Mouse (Mus musculus): ENCODE measurements around the gene Errfi1. TPM values are rescaled to one million over a fixed set of nuclear protein-coding genes. Genes with fewer than 3 reads are reported as not detected.

Gene Errfi1
- polyA plus RNA-seq, 1 experiment = 14.7 TPM

GRCm38 (mm10) chr4:150914290-150914733, 60.6 kb downstream of the Errfi1 start, which contains the start of the genes Park7 and Tnfrsf9:
Gene Park7 (minus strand): TSS chr4:150914437.
Gene Tnfrsf9 (plus strand): TSS chr4:150914562.
- TF ChIP-seq POLR2A (IDR thresholded peaks at IDR 0.05; ENCODE audit: borderline replicate concordance, control insufficient read depth, low read depth, low read length) (peak; percentile 86; the same call in 1 of the 2 replicates), CTCF (IDR thresholded peaks at IDR 0.05; ENCODE audit: control insufficient read depth, insufficient read depth, low read length) (peak; percentile 70)
- H3K4me3 ChIP-seq (replicated peaks; ENCODE audit: control insufficient read depth, low read depth, low read length) = peak within 1 kb of the TSS; percentile 83
- H3K27ac ChIP-seq (ENCODE audit: control insufficient read depth, insufficient read depth, low read depth, low read length, poor library complexity) = peak within 1 kb of the TSS; percentile 95
- H3K4me1 ChIP-seq (ENCODE audit: control insufficient read depth, insufficient read depth, low read length) = peaks cover 11% of the 10 kb centered on the region; the same call in 1 of the 2 replicates
- under 1% methylated on average over 48 of the region's 48 CpGs for WGBS

- Histone ChIP-seq H3K27ac (ENCODE audit: control insufficient read depth, insufficient read depth, low read depth, low read length, poor library complexity) (no peak overlapping the region; the same call in 1 of the 2 replicates), H3K4me1 (ENCODE audit: control insufficient read depth, insufficient read depth, low read length) (peaks cover 8% of the 10 kb centered on the region; the same call in 1 of the 2 replicates), H3K4me3 (replicated peaks; ENCODE audit: control insufficient read depth, low read depth, low read length) (peak overlapping the region; percentile 48)
- WGBS = 49% methylated on average over 10 of the region's 10 CpGs
- TF ChIP-seq POLR2A (IDR thresholded peaks at IDR 0.05; ENCODE audit: borderline replicate concordance, control insufficient read depth, low read depth, low read length) = no peak
- no peak for TF ChIP-seq CTCF (IDR thresholded peaks at IDR 0.05; ENCODE audit: control insufficient read depth, insufficient read depth, low read length)
Measured at GRCm38 (mm10) chr4:150915181-150915906, 61.6 kb downstream of the Errfi1 start.

- Histone ChIP-seq H3K4me3 (replicated peaks; ENCODE audit: control insufficient read depth, low read depth, low read length) (no peak overlapping the region), H3K27ac (ENCODE audit: control insufficient read depth, insufficient read depth, low read depth, low read length, poor library complexity) (no peak overlapping the region), H3K4me1 (ENCODE audit: control insufficient read depth, insufficient read depth, low read length) (peaks cover 8% of the 10 kb centered on the region; the same call in 1 of the 2 replicates)
- WGBS = 59% methylated on average over 8 of the region's 8 CpGs
- TF ChIP-seq POLR2A (IDR thresholded peaks at IDR 0.05; ENCODE audit: borderline replicate concordance, control insufficient read depth, low read depth, low read length) (no peak), CTCF (IDR thresholded peaks at IDR 0.05; ENCODE audit: control insufficient read depth, insufficient read depth, low read length) (no peak)
Measured at GRCm38 (mm10) chr4:150917336-150918027, 63.8 kb downstream of the Errfi1 start.

Other genes starting within 250 kb of the Errfi1 start
- gene Slc45a1, start 201.7 kb upstream of the Errfi1 start, polyA plus RNA-seq (2011; ENCODE audit: insufficient read depth, insufficient read length, low replicate concordance, missing spikeins) = not detected in 2 replicates
- 73.9 and 121 TPM in 2 replicates for gene Park7, start 60.5 kb downstream of the Errfi1 start, polyA plus RNA-seq (2011; ENCODE audit: insufficient read depth, insufficient read length, low replicate concordance, missing spikeins)
- gene Tnfrsf9, start 60.6 kb downstream of the Errfi1 start, polyA plus RNA-seq (2011; ENCODE audit: insufficient read depth, insufficient read length, low replicate concordance, missing spikeins) = not detected in 2 replicates
- not detected in 2 replicates for gene Uts2, start 143.2 kb downstream of the Errfi1 start, polyA plus RNA-seq (2011; ENCODE audit: insufficient read depth, insufficient read length, low replicate concordance, missing spikeins)
- 5.8 and 6.7 TPM in 2 replicates for gene Per3, start 190.7 kb downstream of the Errfi1 start, polyA plus RNA-seq (2011; ENCODE audit: insufficient read depth, insufficient read length, low replicate concordance, missing spikeins)
- 27.1 and 45.0 TPM in 2 replicates for gene Vamp3, start 204.0 kb downstream of the Errfi1 start, polyA plus RNA-seq (2011; ENCODE audit: insufficient read depth, insufficient read length, low replicate concordance, missing spikeins)
- not detected in 2 replicates for gene Gm13090, start 235.7 kb downstream of the Errfi1 start, polyA plus RNA-seq (2011; ENCODE audit: insufficient read depth, insufficient read length, low replicate concordance, missing spikeins)